In the genomic region with DNA sequence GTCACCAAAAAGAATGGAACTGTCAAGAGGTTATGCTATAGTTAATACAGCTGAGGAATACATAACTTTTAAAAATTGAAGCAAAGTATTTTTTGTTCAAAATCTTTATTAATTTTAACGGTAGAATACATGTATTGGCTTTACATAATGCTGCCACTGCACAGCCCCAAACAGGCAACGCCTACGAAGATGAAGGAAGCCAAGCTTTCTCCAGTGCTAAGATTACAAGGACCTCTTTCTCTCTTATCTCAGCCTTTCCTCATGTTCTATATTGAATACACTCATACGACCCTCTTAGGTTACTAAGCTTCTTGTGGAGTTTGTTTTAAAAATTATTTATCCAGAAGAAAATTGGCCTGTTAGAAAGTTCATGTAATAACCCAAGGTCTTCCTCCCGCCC, we compare ENCODE assay signal across 25 mouse cellular contexts. TPM values are rescaled to one million over a fixed set of nuclear protein-coding genes. Genes with fewer than 3 reads are reported as not detected.
DNase-seq lines count a peak whose midpoint lies in the region; ATAC-seq and TF ChIP-seq lines count a peak whose summit lies in the region.
"Had no signal": no experiment of that assay in that cellular context is flagged by ENCODE, and none has a peak within 500 bp of the region (broad histone marks: within the 10 kb centered on the region; RNA-seq: fewer than 3 reads in every experiment).

No protein-coding gene starts in this region.

- no peak for ATAC-seq in heart, embryonic 11.5 days (replicated peaks; ENCODE audit: insufficient number of reproducible peaks, low FRiP score, low TSS enrichment)
- peak; percentile 78 for ATAC-seq in liver, embryonic 13.5 days (ENCODE audit: low read depth)
- ATAC-seq in megakaryocyte-erythroid progenitor cell, adult 5-6 weeks (replicated peaks; ENCODE audit: low FRiP score, low TSS enrichment, poor library complexity, severe bottlenecking), result peak; percentile 73
- no peak for ATAC-seq in midbrain, embryonic 11.5 days (ENCODE audit: low FRiP score)
- ATAC-seq: midbrain, embryonic 13.5 days had no signal

- TF ChIP-seq POLR2A in MEL (IDR thresholded peaks at IDR 0.05; ENCODE audit: control insufficient read depth in 1 of 2, insufficient read depth in 1 of 2, low read depth in 1 of 2, low read length in 2 of 2, poor library complexity in 1 of 2), result no peak

- H3K4me1 ChIP-seq in heart, embryonic 11.5 days (ENCODE audit: control insufficient read depth, insufficient read depth, low read length), result peaks cover 5% of the 10 kb centered on the region; the same call in 1 of the 2 replicates
- H3K4me1 ChIP-seq in MEL (ENCODE audit: control insufficient read depth in 1 of 2, insufficient read depth in 2 of 2, low read length in 2 of 2), result peaks cover 3 to 9% of the 10 kb centered on the region in 2 experiments
- peaks cover 23% of the 10 kb centered on the region for H3K4me1 ChIP-seq in liver, embryonic 13.5 days (replicated peaks)
- no peaks in the 10 kb centered on the region for H3K4me1 ChIP-seq in midbrain, embryonic 11.5 days (ENCODE audit: control insufficient read depth, insufficient read depth, low read length)
- H3K4me1 ChIP-seq: midbrain, embryonic 13.5 days had no signal

- H3K4me3 ChIP-seq in heart, embryonic 11.5 days (ENCODE audit: low read depth, low read length), result no peak overlapping the region
- peak overlapping the region; percentile 27 to 42; a peak in 2 of 4 replicates for H3K4me3 ChIP-seq in MEL (ENCODE audit: control insufficient read depth in 1 of 2, insufficient read depth in 1 of 2, low read depth in 2 of 2, low read length in 2 of 2)
- H3K4me3 ChIP-seq in liver, embryonic 13.5 days (replicated peaks), result no peak overlapping the region
- no peak overlapping the region for H3K4me3 ChIP-seq in midbrain, embryonic 11.5 days (ENCODE audit: low read depth, low read length)
- H3K4me3 ChIP-seq: embryonic facial prominence, embryonic 10.5 days; embryonic facial prominence, embryonic 15.5 days; forebrain, embryonic 12.5 days; heart, embryonic 10.5 days; hindbrain, embryonic 13.5 days; limb, embryonic 10.5 days; limb, embryonic 15.5 days; lung, embryonic 15.5 days; midbrain, embryonic 13.5 days; neural tube, embryonic 13.5 days; stomach, embryonic 15.5 days had no signal

- H3K36me3 ChIP-seq in heart, embryonic 11.5 days (ENCODE audit: control insufficient read depth, insufficient read depth, low read length), result no peaks in the 10 kb centered on the region
- peaks cover 0 to 11% of the 10 kb centered on the region in 2 experiments; a peak in 2 of 4 replicates for H3K36me3 ChIP-seq in MEL (ENCODE audit: control insufficient read depth in 1 of 2, insufficient read depth in 2 of 2, low read length in 2 of 2)
- no peaks in the 10 kb centered on the region for H3K36me3 ChIP-seq in liver, embryonic 13.5 days
- H3K36me3 ChIP-seq in midbrain, embryonic 11.5 days (ENCODE audit: control insufficient read depth, insufficient read depth, low read length), result no peaks in the 10 kb centered on the region
- H3K36me3 ChIP-seq: embryonic facial prominence, embryonic 10.5 days; embryonic facial prominence, embryonic 15.5 days; forebrain, embryonic 12.5 days; heart, embryonic 10.5 days; hindbrain, embryonic 13.5 days; limb, embryonic 10.5 days; limb, embryonic 15.5 days; lung, embryonic 15.5 days; midbrain, embryonic 13.5 days; neural tube, embryonic 13.5 days; stomach, embryonic 15.5 days had no signal

- no peak overlapping the region for H3K27ac ChIP-seq in heart, embryonic 11.5 days (ENCODE audit: low read depth, low read length)
- H3K27ac ChIP-seq in MEL (ENCODE audit: control insufficient read depth, low read depth, low read length), result peak overlapping the region; percentile 63
- no peak overlapping the region for H3K27ac ChIP-seq in liver, embryonic 13.5 days
- H3K27ac ChIP-seq in midbrain, embryonic 11.5 days (ENCODE audit: low read depth, low read length), result no peak overlapping the region
- H3K27ac ChIP-seq: embryonic facial prominence, embryonic 10.5 days; embryonic facial prominence, embryonic 15.5 days; forebrain, embryonic 12.5 days; heart, embryonic 10.5 days; hindbrain, embryonic 13.5 days; limb, embryonic 10.5 days; limb, embryonic 15.5 days; lung, embryonic 15.5 days; midbrain, embryonic 13.5 days; neural tube, embryonic 13.5 days had no signal

- H3K27me3 ChIP-seq in heart, embryonic 11.5 days (ENCODE audit: control insufficient read depth, insufficient read depth, low read length), result peaks cover 10% of the 10 kb centered on the region
- H3K27me3 ChIP-seq in MEL (ENCODE audit: control insufficient read depth in 1 of 2, insufficient read depth in 2 of 2, low read length in 2 of 2), result no peaks in the 10 kb centered on the region
- H3K27me3 ChIP-seq in liver, embryonic 13.5 days, result no peaks in the 10 kb centered on the region
- H3K27me3 ChIP-seq in midbrain, embryonic 11.5 days (ENCODE audit: control insufficient read depth, insufficient read depth, low read length), result no peaks in the 10 kb centered on the region
- H3K27me3 ChIP-seq: embryonic facial prominence, embryonic 15.5 days; forebrain, embryonic 12.5 days; hindbrain, embryonic 13.5 days; limb, embryonic 15.5 days; lung, embryonic 15.5 days; midbrain, embryonic 13.5 days; neural tube, embryonic 13.5 days; stomach, embryonic 15.5 days had no signal

- no peak for TF ChIP-seq RAD21 in MEL (IDR thresholded peaks at IDR 0.05; ENCODE audit: low read depth, low read length)

- no peaks in the 10 kb centered on the region for H3K79me2 ChIP-seq in MEL (ENCODE audit: control insufficient read depth, insufficient read depth, low read length, poor library complexity)

- 59% methylated on average over 5 of the region's 5 CpGs for WGBS in heart, embryonic 11.5 days (ENCODE audit: insufficient replicate concordance)
- WGBS in liver, embryonic 13.5 days (ENCODE audit: insufficient replicate concordance), result 29% methylated on average over 5 of the region's 5 CpGs
- 94% methylated on average over 5 of the region's 5 CpGs for WGBS in midbrain, embryonic 11.5 days

- peak; percentile 18 for DNase-seq in heart, adult 11 months
- DNase-seq in MEL (ENCODE audit: low read depth, low spot score), result peak; percentile 59
- DNase-seq in liver, embryonic 13.5 days, result no peak
- DNase-seq in midbrain, embryonic 11.5 days (ENCODE audit: low spot score, missing footprints), result no peak
- DNase-seq in kidney, adult 11 months, result no peak
- DNase-seq: gastrocnemius, postnatal 14 days; heart, postnatal 4 days; kidney, adult 2 months; kidney, postnatal 4 days; layer of hippocampus, postnatal 36 days; thymus, adult 18-20 months; thymus, postnatal 36 days had no signal

- H3K4me2 ChIP-seq in heart, embryonic 11.5 days, result no peak overlapping the region
- H3K4me2 ChIP-seq in liver, embryonic 13.5 days, result peak overlapping the region; percentile 45; the same call in 1 of the 2 replicates
- no peak overlapping the region for H3K4me2 ChIP-seq in midbrain, embryonic 11.5 days
- H3K4me2 ChIP-seq: embryonic facial prominence, embryonic 15.5 days; forebrain, embryonic 12.5 days; hindbrain, embryonic 13.5 days; limb, embryonic 15.5 days; lung, embryonic 15.5 days; midbrain, embryonic 13.5 days; neural tube, embryonic 13.5 days; stomach, embryonic 15.5 days had no signal

- TF ChIP-seq EP300 in MEL (IDR thresholded peaks at IDR 0.05; ENCODE audit: low read depth in 1 of 2, low read length in 2 of 2), result no peak

- TF ChIP-seq CTCF in MEL (IDR thresholded peaks at IDR 0.05 in 2 of 3, conservative IDR thresholded peaks at IDR 0.05 in 1 of 3; ENCODE audit: control insufficient read depth in 1 of 3, insufficient read depth in 1 of 3, low read depth in 2 of 3, low read length in 3 of 3, poor library complexity in 1 of 3, severe bottlenecking in 1 of 3), result no peak

- no peak overlapping the region for H3K9ac ChIP-seq in heart, embryonic 11.5 days (ENCODE audit: low read depth, low read length)
- H3K9ac ChIP-seq in MEL (ENCODE audit: control insufficient read depth, low read depth, low read length, poor library complexity, severe bottlenecking), result peak overlapping the region; percentile 13
- no peak overlapping the region for H3K9ac ChIP-seq in liver, embryonic 13.5 days
- H3K9ac ChIP-seq in midbrain, embryonic 11.5 days (ENCODE audit: low read length), result no peak overlapping the region
- H3K9ac ChIP-seq: embryonic facial prominence, embryonic 15.5 days; forebrain, embryonic 12.5 days; hindbrain, embryonic 13.5 days; limb, embryonic 15.5 days; lung, embryonic 15.5 days; midbrain, embryonic 13.5 days; neural tube, embryonic 13.5 days; stomach, embryonic 15.5 days had no signal

- no peaks in the 10 kb centered on the region for H3K9me3 ChIP-seq in heart, embryonic 11.5 days (replicated peaks; ENCODE audit: control insufficient read depth, low read length)
- H3K9me3 ChIP-seq in MEL (replicated peaks; ENCODE audit: insufficient read depth, low read length), result no peaks in the 10 kb centered on the region
- H3K9me3 ChIP-seq in liver, embryonic 13.5 days (replicated peaks), result no peaks in the 10 kb centered on the region
- no peaks in the 10 kb centered on the region for H3K9me3 ChIP-seq in midbrain, embryonic 11.5 days (ENCODE audit: control insufficient read depth, low read length)
- H3K9me3 ChIP-seq: embryonic facial prominence, embryonic 10.5 days; embryonic facial prominence, embryonic 15.5 days; forebrain, embryonic 12.5 days; heart, embryonic 10.5 days; hindbrain, embryonic 13.5 days; limb, embryonic 10.5 days; limb, embryonic 15.5 days; lung, embryonic 15.5 days; midbrain, embryonic 13.5 days; neural tube, embryonic 13.5 days; stomach, embryonic 15.5 days had no signal

TF ChIP-seq in MEL, 35 proteins besides CTCF, POLR2A, EP300 and RAD21:
- no peak for TF ChIP-seq TBP (IDR thresholded peaks at IDR 0.05; ENCODE audit: low read depth, low read length)
- TF ChIP-seq GATA1 (IDR thresholded peaks at IDR 0.05; ENCODE audit: low read depth, low read length), result 0 out of 2 replicates have a peak, but pooled peaks have one; percentile 10
- no peak for TF ChIP-seq MAZ (IDR thresholded peaks at IDR 0.05; ENCODE audit: low read depth, low read length)
- TF ChIP-seq RCOR1 (IDR thresholded peaks at IDR 0.05; ENCODE audit: low read depth, low read length), result no peak

RNA-seq across cellular contexts. Expression of a gene that starts 50.3 kb away (rescaled TPM):
- polyA plus RNA-seq in heart, embryonic 11.5 days (2014; fragmentation: Nextera tagmentation; extraction: Ambion mirVana), result 8.2 and 8.5 TPM in 2 replicates
- total RNA-seq in MEL (2012; rRNA removed), result 11.1 TPM in 2 replicates
- polyA plus RNA-seq in MEL (2012; ENCODE audit: insufficient read depth in 1 of 2, insufficient read length in 2 of 2, low read depth in 1 of 2, low replicate concordance in 2 of 2, missing spikeins in 1 of 2), result 100 to 1,000 TPM in 1 of 2 experiments, 10 to 100 TPM in 1; 18.5 to 138 TPM
- polyA plus RNA-seq in liver, embryonic 13.5 days (2015; fragmentation: Nextera tagmentation; extraction: Ambion mirVana), result 6.4 and 8.5 TPM in 2 replicates
- 9.5 and 15.4 TPM in 2 replicates for total RNA-seq in megakaryocyte-erythroid progenitor cell, adult 5-6 weeks (2014; fragmentation: Nextera tagmentation)
- total RNA-seq in megakaryocyte-erythroid progenitor cell, adult 5-6 weeks (2017), result 17.9 and 22.0 TPM in 2 replicates
- 16.7 and 16.9 TPM in 2 replicates for polyA plus RNA-seq in midbrain, embryonic 11.5 days (2014; fragmentation: Nextera tagmentation; extraction: Ambion mirVana)

Comparison
In these comparisons a context has a peak if more than half of its experiments do, and no peak if none do; other contexts are left out.
1. DNase-seq: peak in heart, adult 11 months (single experiment) and MEL (single experiment); none in liver, embryonic 13.5 days (single experiment), midbrain, embryonic 11.5 days (single experiment) and kidney, adult 11 months (single experiment).
2. ATAC-seq: peak in liver, embryonic 13.5 days (single experiment) and megakaryocyte-erythroid progenitor cell, adult 5-6 weeks (single experiment); none in heart, embryonic 11.5 days (single experiment) and midbrain, embryonic 11.5 days (single experiment).
3. H3K4me3 ChIP-seq: peak in MEL (2 of 2); none in heart, embryonic 11.5 days (single experiment), liver, embryonic 13.5 days (single experiment) and midbrain, embryonic 11.5 days (single experiment).